Mouse (Mus musculus): Measurements from ENCODE around the gene Vax1. TPM values are rescaled to one million over a fixed set of nuclear protein-coding genes. Genes with fewer than 3 reads are reported as not detected.

Gene Vax1
- total and polyA plus RNA-seq, 2 experiments from 2014 or later, result not detected

DNA sequence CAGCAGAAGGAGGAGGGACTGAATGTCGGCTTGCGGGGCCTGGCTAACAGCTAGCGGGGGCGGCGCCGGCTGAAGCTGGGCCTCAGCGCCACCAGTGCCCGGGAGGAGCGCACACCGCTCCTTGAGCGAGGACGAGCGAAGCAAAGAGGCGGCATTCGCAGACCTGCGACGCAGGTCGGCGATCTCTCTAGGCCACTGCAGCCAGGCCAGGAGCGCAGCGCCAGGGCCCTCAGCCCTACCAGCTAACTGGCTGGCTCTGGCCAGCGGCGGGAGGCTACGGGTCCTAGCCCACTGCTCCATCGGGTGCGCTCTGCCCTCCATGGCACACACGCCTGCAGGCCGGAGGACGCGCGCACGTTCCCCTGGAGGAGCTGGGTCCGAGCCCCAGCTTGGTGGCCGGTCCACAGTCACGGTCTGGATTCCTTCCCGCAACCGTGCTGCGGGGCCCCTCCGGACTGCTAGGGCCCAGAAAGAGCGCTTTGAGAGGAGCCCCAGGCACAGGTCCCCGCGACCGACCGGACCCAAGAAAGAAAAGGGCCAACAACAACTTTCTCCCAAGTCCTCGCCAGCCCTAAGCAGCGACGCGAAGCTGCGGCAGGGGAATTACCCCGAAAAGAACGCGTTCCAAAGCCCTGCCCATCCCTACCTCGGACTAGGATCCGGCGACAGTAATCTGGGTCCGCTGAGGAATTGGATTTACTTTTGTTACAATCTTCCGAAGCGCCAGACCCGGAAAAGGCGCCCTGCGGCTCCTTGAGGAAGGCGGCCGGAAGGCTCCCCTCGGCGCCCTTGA, 517 bp downstream of the Vax1 start:
- Histone ChIP-seq H3K4me3 (ENCODE audit: low read depth, low read length) (peak overlapping the region; percentile 39), H3K4me1 (ENCODE audit: control insufficient read depth, insufficient read depth) (peaks cover 11% of the 10 kb centered on the region; the same call in 1 of the 2 replicates), H3K9me3 (replicated peaks; ENCODE audit: control insufficient read depth, low read length) (no peaks in the 10 kb centered on the region), H3K36me3 (replicated peaks; ENCODE audit: control insufficient read depth, insufficient read depth, low read length) (no peaks in the 10 kb centered on the region), H3K4me2 (ENCODE audit: low read depth, low read length) (peak overlapping the region; percentile 45), H3K9ac (replicated peaks; ENCODE audit: low read depth, low read length) (no peak overlapping the region), H3K27me3 (ENCODE audit: control insufficient read depth, insufficient read depth, low read length) (peaks cover 100% of the 10 kb centered on the region), H3K27ac (ENCODE audit: low read depth) (no peak overlapping the region)
- WGBS, result 1% methylated on average over 62 of the region's 65 CpGs
- no peak for DNase-seq (ENCODE audit: low spot score)
- TF ChIP-seq CTCF (IDR thresholded peaks at IDR 0.05; ENCODE audit: low read depth) (no peak), EP300 (IDR thresholded peaks at IDR 0.05; ENCODE audit: low read depth) (no peak)
- no peak for ATAC-seq (ENCODE audit: insufficient read depth, low read depth)

GRCm38 (mm10) chr19:59168386-59168905, 1.4 kb downstream of the Vax1 start:
- H3K27me3 ChIP-seq (ENCODE audit: control insufficient read depth, insufficient read depth, low read length), result peaks cover 100% of the 10 kb centered on the region
- H3K4me1 ChIP-seq (ENCODE audit: control insufficient read depth, insufficient read depth), result peaks cover 11% of the 10 kb centered on the region; the same call in 1 of the 2 replicates
- H3K27ac ChIP-seq (ENCODE audit: low read depth), result no peak overlapping the region
- 10% methylated on average over 17 of the region's 17 CpGs for WGBS
- H3K4me2 ChIP-seq (ENCODE audit: low read depth, low read length), result no peak overlapping the region
- TF ChIP-seq CTCF (IDR thresholded peaks at IDR 0.05; ENCODE audit: low read depth), result no peak
- no peak for TF ChIP-seq EP300 (IDR thresholded peaks at IDR 0.05; ENCODE audit: low read depth)
- H3K9ac ChIP-seq (replicated peaks; ENCODE audit: low read depth, low read length), result no peak overlapping the region
- no peaks in the 10 kb centered on the region for H3K9me3 ChIP-seq (replicated peaks; ENCODE audit: control insufficient read depth, low read length)
- ATAC-seq (ENCODE audit: insufficient read depth, low read depth), result no peak
- H3K4me3 ChIP-seq (ENCODE audit: low read depth, low read length), result no peak overlapping the region
- no peak for DNase-seq (ENCODE audit: low spot score)
- no peaks in the 10 kb centered on the region for H3K36me3 ChIP-seq (replicated peaks; ENCODE audit: control insufficient read depth, insufficient read depth, low read length)

DNA sequence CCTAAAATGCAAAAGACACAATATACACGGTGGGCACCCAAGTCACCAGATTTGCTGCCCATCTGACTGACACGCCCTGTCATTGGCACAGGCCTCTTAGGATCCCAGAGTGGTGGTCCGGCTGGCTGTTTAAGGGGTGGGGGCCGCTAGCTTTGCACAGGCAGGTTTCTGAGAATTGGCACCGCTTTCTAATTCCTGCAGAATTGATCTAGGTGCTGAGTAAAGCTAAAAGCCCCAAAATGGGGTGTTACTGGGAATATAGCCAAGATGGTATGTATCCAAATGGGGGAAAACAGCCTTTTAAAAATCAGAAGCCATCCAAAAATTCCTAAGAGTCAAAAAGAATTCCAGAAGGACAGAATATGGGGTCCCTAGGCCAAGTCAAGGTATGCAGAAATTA, 2.0 kb downstream of the Vax1 start:
- no peak for ATAC-seq (ENCODE audit: insufficient read depth, low read depth)

DNA sequence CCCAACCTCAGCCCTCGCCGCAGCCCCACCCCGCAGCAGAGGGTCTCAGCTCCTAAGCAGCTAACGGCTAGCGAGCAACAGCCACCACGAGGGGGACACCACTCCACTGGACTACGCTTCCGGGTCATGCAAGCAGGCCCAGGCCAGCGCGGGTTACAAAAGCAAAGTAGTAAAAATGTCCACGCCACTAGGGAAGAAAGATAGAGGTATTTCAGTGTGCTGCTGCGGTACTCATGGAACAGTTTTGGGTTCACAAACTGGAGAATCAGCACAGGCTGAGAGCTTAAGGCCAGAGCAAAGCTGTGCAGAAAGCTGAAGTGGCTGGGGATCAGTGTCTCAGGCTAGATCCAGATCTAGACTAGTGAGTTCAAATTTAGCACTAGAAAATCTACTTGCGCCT, 3.0 kb downstream of the Vax1 start:
- no peak overlapping the region for H3K9ac ChIP-seq (replicated peaks; ENCODE audit: low read depth, low read length)
- WGBS, result 12% methylated on average over 13 of the region's 13 CpGs

More for the DNA sequence above, 2.0 kb downstream of the Vax1 start:
- no peak overlapping the region for H3K27ac ChIP-seq (ENCODE audit: low read depth)
- H3K4me3 ChIP-seq (ENCODE audit: low read depth, low read length), result no peak overlapping the region
- H3K4me2 ChIP-seq (ENCODE audit: low read depth, low read length), result no peak overlapping the region
- no peak for DNase-seq (ENCODE audit: low spot score)
- H3K36me3 ChIP-seq (replicated peaks; ENCODE audit: control insufficient read depth, insufficient read depth, low read length), result no peaks in the 10 kb centered on the region
- H3K9me3 ChIP-seq (replicated peaks; ENCODE audit: control insufficient read depth, low read length), result no peaks in the 10 kb centered on the region
- H3K27me3 ChIP-seq (ENCODE audit: control insufficient read depth, insufficient read depth, low read length), result peaks cover 100% of the 10 kb centered on the region
- no peak overlapping the region for H3K9ac ChIP-seq (replicated peaks; ENCODE audit: low read depth, low read length)
- no peak for TF ChIP-seq CTCF (IDR thresholded peaks at IDR 0.05; ENCODE audit: low read depth)
- no peak for TF ChIP-seq EP300 (IDR thresholded peaks at IDR 0.05; ENCODE audit: low read depth)
- 60% methylated on average over 5 of the region's 5 CpGs for WGBS
- H3K4me1 ChIP-seq (ENCODE audit: control insufficient read depth, insufficient read depth), result peaks cover 11% of the 10 kb centered on the region; the same call in 1 of the 2 replicates

GRCm38 (mm10) chr19:59166311-59166761, 3.5 kb downstream of the Vax1 start:
- Histone ChIP-seq H3K36me3 (replicated peaks; ENCODE audit: control insufficient read depth, insufficient read depth, low read length) (no peaks in the 10 kb centered on the region), H3K9me3 (replicated peaks; ENCODE audit: control insufficient read depth, low read length) (no peaks in the 10 kb centered on the region), H3K27ac (ENCODE audit: low read depth) (no peak overlapping the region), H3K4me2 (ENCODE audit: low read depth, low read length) (peak overlapping the region; percentile 62), H3K4me3 (ENCODE audit: low read depth, low read length) (peak overlapping the region; percentile 36), H3K27me3 (ENCODE audit: control insufficient read depth, insufficient read depth, low read length) (peaks cover 100% of the 10 kb centered on the region), H3K4me1 (ENCODE audit: control insufficient read depth, insufficient read depth) (peaks cover 11% of the 10 kb centered on the region; the same call in 1 of the 2 replicates), H3K9ac (replicated peaks; ENCODE audit: low read depth, low read length) (no peak overlapping the region)
- TF ChIP-seq EP300 (IDR thresholded peaks at IDR 0.05; ENCODE audit: low read depth), result no peak
- TF ChIP-seq CTCF (IDR thresholded peaks at IDR 0.05; ENCODE audit: low read depth), result no peak
- ATAC-seq (ENCODE audit: insufficient read depth, low read depth) (peak; percentile 50), DNase-seq (ENCODE audit: low spot score) (no peak)
- under 1% methylated on average over 48 of the region's 55 CpGs for WGBS

More for the DNA sequence above, 3.0 kb downstream of the Vax1 start:
- Histone ChIP-seq H3K4me2 (ENCODE audit: low read depth, low read length) (peak overlapping the region; percentile 62), H3K27me3 (ENCODE audit: control insufficient read depth, insufficient read depth, low read length) (peaks cover 100% of the 10 kb centered on the region), H3K4me1 (ENCODE audit: control insufficient read depth, insufficient read depth) (peaks cover 11% of the 10 kb centered on the region; the same call in 1 of the 2 replicates), H3K9me3 (replicated peaks; ENCODE audit: control insufficient read depth, low read length) (no peaks in the 10 kb centered on the region), H3K36me3 (replicated peaks; ENCODE audit: control insufficient read depth, insufficient read depth, low read length) (no peaks in the 10 kb centered on the region), H3K4me3 (ENCODE audit: low read depth, low read length) (peak overlapping the region; percentile 36), H3K27ac (ENCODE audit: low read depth) (no peak overlapping the region)
- ATAC-seq (ENCODE audit: insufficient read depth, low read depth) (no peak), DNase-seq (ENCODE audit: low spot score) (no peak)
- TF ChIP-seq EP300 (IDR thresholded peaks at IDR 0.05; ENCODE audit: low read depth) (no peak), CTCF (IDR thresholded peaks at IDR 0.05; ENCODE audit: low read depth) (no peak; the same call in 1 of the 2 replicates)

Measured in heart, postnatal 0 days (tissue).